In the genomic region with DNA sequence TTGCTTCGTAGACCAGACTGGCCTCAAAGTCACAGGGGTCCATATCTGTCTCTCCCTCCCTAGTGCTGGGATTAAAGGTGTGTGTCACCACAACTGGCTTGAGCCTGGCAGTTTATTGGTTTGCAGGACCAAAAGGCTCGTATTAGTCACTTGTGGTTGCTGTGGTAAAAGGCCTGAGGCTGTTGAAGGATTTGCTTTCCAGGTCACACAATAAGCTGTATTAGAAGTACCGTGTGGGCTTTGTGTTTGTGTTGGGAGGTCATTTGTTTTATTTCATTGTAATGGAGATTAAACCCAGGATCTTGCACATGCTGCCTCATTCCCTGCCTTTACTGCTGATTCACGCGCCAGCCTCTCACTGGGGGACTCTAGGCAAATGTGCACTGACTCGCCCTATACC, we compare ENCODE assay signal across 17 mouse cellular contexts. TPM values are rescaled to one million over a fixed set of nuclear protein-coding genes. Genes with fewer than 3 reads are reported as not detected.
"Had no signal": no experiment of that assay in that cellular context is flagged by ENCODE, and none has a peak within 500 bp of the region (broad histone marks: within the 10 kb centered on the region; RNA-seq: fewer than 3 reads in every experiment).

No protein-coding gene starts in this region.

- H3K27ac ChIP-seq: left cerebral cortex, adult 2 months; limb, embryonic 15.5 days; midbrain, embryonic 13.5 days; stomach, postnatal 0 days had no signal

- H3K4me3 ChIP-seq: left cerebral cortex, adult 2 months; limb, embryonic 15.5 days; midbrain, embryonic 13.5 days had no signal

- H3K36me3 ChIP-seq: limb, embryonic 15.5 days; midbrain, embryonic 13.5 days had no signal

- ATAC-seq: midbrain, embryonic 13.5 days had no signal

- H3K27me3 ChIP-seq: limb, embryonic 15.5 days; midbrain, embryonic 13.5 days had no signal

- H3K4me2 ChIP-seq: limb, embryonic 15.5 days; midbrain, embryonic 13.5 days had no signal

- H3K9me3 ChIP-seq: limb, embryonic 15.5 days; midbrain, embryonic 13.5 days had no signal

- DNase-seq: kidney, adult 8-10 months; kidney, postnatal 10 days; lung, adult 18-20 months; lung, postnatal 36 days; right cerebral cortex, adult 18-20 months; right cerebral cortex, postnatal 25 days had no signal

- H3K4me1 ChIP-seq: limb, embryonic 15.5 days; midbrain, embryonic 13.5 days had no signal

- H3K9ac ChIP-seq: limb, embryonic 15.5 days; midbrain, embryonic 13.5 days had no signal

RNA-seq across cellular contexts. Expression of gene Acp7, which starts 14.2 kb away (rescaled TPM):
- total RNA-seq: megakaryocyte progenitor cell, adult 5-6 weeks had no signal
- polyA plus RNA-seq: intestine, postnatal 0 days; large intestine, adult 2 months; limb, embryonic 11.5 days; lung, embryonic 16.5 days; midbrain, embryonic 13.5 days; neural tube, embryonic 14.5 days; small intestine, adult 2 months had no signal
